Mouse (Mus musculus) limb, embryonic 14.5 days (tissue): Measurements from ENCODE around the gene Arhgap24. TPM values are rescaled to one million over a fixed set of nuclear protein-coding genes. Genes with fewer than 3 reads are reported as not detected.

ENCODE experiments used
- ATAC-seq: fragments of 200-750 bp; cut with Nextera tagmentation; 2 replicates; pipeline ENCODE4 v1.8.0; 2017; ENCODE audit warnings: low read depth, moderate number of reproducible peaks, moderate TSS enrichment; ENCODE audit not compliant: low FRiP score
- DNase-seq: peaks from one replicate; pipeline ENCODE4 v3.0.0-alpha.2; 2015; ENCODE audit warnings: low spot score
- H3K27ac ChIP-seq: fragments of 300-500 bp; sonication (generic); replicated peaks from 2 replicates; pipeline ENCODE4 v1.5.1; 2014; ENCODE audit warnings: low read depth, mild to moderate bottlenecking, low read length, moderate library complexity, mixed read lengths
- H3K27me3 ChIP-seq: fragments of 300-500 bp; sonication (generic); 2 replicates; pipeline ENCODE4 v1.6.1; 2014; ENCODE audit warnings: low read length, mixed read lengths; ENCODE audit not compliant: control insufficient read depth, insufficient read depth
- H3K36me3 ChIP-seq: fragments of 300-500 bp; sonication (generic); 2 replicates; pipeline ENCODE4 v1.6.1; 2014; ENCODE audit warnings: mild to moderate bottlenecking, low read length, moderate library complexity, mixed read lengths; ENCODE audit not compliant: control insufficient read depth, insufficient read depth
- H3K4me1 ChIP-seq: fragments of 300-500 bp; sonication (generic); 2 replicates; pipeline ENCODE4 v1.6.1; 2014; ENCODE audit warnings: antibody characterized with exemption, low read length, mixed read lengths; ENCODE audit not compliant: control insufficient read depth, insufficient read depth
- H3K4me2 ChIP-seq: fragments of 300-500 bp; sonication (generic); replicated peaks from 2 replicates; pipeline ENCODE4 v1.6.1; 2014; ENCODE audit warnings: low read depth, mild to moderate bottlenecking, low read length, moderate library complexity; ENCODE audit not compliant: severe bottlenecking
- H3K4me3 ChIP-seq: fragments of 300-500 bp; sonication (generic); replicated peaks from 2 replicates; pipeline ENCODE4 v1.5.1; 2014; ENCODE audit warnings: low read length
- H3K9ac ChIP-seq: fragments of 300-500 bp; sonication (generic); 2 replicates; pipeline ENCODE4 v1.6.1; 2014; ENCODE audit warnings: mild to moderate bottlenecking, low read depth, low read length, moderate library complexity; ENCODE audit not compliant: severe bottlenecking
- H3K9me3 ChIP-seq: fragments of 300-500 bp; sonication (generic); 2 replicates; pipeline ENCODE4 v1.6.1; 2016; ENCODE audit warnings: low read length; ENCODE audit not compliant: control insufficient read depth
- POLR2A ChIP-seq: fragments of 200-500 bp; IDR thresholded peaks from 2 replicates; pipeline ENCODE4 v1.8.0; 2012; ENCODE audit warnings: inconsistent platforms, mild to moderate bottlenecking, moderate library complexity, borderline replicate concordance; ENCODE audit not compliant: insufficient read depth, insufficient read length; ENCODE audit errors: extremely low read depth
- WGBS: fragments of 180-500 bp; shearing (Covaris S2); extraction: QIAGEN DNeasy Blood & Tissue Kit; methylation state at CpG from one replicate; pipeline ENCODE4 v1.1.7; 2014; 5-methylcytosine and 5-hydroxymethylcytosine counted together
- polyA plus RNA-seq, 2 experiments: library from polyadenylated mRNA; depleted of rRNA in 1 of 2; stranded (reverse) in 1 of 2; unstranded in 1 of 2; fragments of >200 nt; fragmentation: Nextera tagmentation in 1 of 2; extraction: Ambion mirVana in 1 of 2; gene quantifications; 2 replicates each; pipeline versions ENCODE4 v1.2.1 to v1.2.3; 2012 to 2014

Gene Arhgap24
- polyA plus RNA-seq, 2 experiments, result 20.2 to 25.8 TPM

DNA sequence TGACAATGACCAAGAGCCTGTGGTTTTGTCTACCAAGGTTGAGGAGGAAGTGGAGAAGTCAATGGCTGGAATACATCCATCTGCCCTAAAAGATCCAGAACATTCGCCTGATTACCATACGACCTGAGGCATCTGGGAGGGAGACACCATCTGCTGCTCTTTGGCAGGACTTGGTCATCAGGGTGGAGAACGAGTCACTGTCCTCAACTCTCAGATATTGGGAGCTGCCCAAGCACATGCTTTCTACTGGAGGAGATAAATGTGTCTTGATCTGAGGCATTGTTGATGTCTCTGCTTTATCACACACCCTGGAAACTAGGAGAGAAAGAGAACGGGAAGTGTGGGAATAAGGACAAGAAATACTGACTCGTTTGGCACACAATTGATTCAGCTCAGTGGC is 206.5 kb downstream of the Arhgap24 start:
- no peak for ATAC-seq
- 81% methylated on average over 5 of the region's 5 CpGs for WGBS
- no peak overlapping the region for H3K27ac ChIP-seq
- H3K27me3 ChIP-seq, result no peaks in the 10 kb centered on the region
- no peaks in the 10 kb centered on the region for H3K4me1 ChIP-seq
- no peak overlapping the region for H3K4me3 ChIP-seq
- no peak for DNase-seq
- no peak for TF ChIP-seq POLR2A
- no peaks in the 10 kb centered on the region for H3K36me3 ChIP-seq
- no peak overlapping the region for H3K9ac ChIP-seq
- H3K9me3 ChIP-seq, result no peaks in the 10 kb centered on the region
- H3K4me2 ChIP-seq, result no peak overlapping the region

DNA sequence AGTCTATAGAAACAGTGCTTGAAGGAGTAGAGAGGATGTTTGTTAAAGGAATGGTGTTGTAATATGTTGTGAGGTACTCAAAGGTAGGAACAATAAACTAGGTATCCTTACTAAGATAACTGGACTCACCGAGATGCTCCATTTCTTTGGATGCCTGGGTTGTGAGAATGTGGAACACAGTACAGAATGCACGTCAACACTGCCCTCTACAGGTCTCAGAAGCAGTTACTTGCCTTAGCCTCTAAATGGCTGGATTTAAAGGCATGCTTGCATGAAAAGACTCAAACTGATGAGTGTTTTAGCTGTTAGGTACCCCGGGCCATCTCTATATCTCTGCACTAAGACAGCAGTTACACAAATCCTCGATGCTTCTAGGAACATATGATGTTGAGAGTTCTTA is 211.3 kb downstream of the Arhgap24 start:
- Histone ChIP-seq H3K36me3 (no peaks in the 10 kb centered on the region), H3K4me1 (no peaks in the 10 kb centered on the region), H3K27me3 (no peaks in the 10 kb centered on the region), H3K9me3 (no peaks in the 10 kb centered on the region), H3K9ac (no peak overlapping the region), H3K4me3 (no peak overlapping the region), H3K27ac (no peak overlapping the region), H3K4me2 (no peak overlapping the region)
- TF ChIP-seq POLR2A, result no peak
- ATAC-seq (peak; percentile 67; the same call in 1 of the 2 replicates), DNase-seq (peak; percentile 79)
- 22% methylated on average over 4 of the region's 4 CpGs for WGBS

DNA sequence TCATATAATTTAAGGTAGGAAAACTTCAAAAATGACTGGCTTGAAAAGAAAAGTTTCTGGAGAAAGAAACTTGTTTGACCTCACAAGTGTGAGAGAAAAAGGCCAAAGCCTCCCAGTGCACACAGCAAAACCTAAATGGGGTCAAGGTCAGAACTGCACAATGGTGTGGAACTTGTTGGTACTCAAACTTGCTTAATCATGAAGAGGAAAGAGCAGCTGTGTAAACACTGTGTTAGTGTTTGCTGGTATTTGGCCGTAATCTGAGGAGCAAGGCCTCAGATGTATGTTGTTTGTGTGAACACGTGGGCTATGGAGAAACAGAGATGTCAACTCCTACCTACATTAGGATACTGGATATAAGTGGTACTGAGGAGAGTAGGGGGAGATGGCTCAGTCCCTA is 212.0 kb downstream of the Arhgap24 start:
- Histone ChIP-seq H3K27ac (no peak overlapping the region), H3K27me3 (no peaks in the 10 kb centered on the region), H3K9me3 (no peaks in the 10 kb centered on the region), H3K4me1 (no peaks in the 10 kb centered on the region), H3K36me3 (no peaks in the 10 kb centered on the region), H3K4me3 (no peak overlapping the region), H3K4me2 (no peak overlapping the region), H3K9ac (no peak overlapping the region)
- ATAC-seq (no peak), DNase-seq (no peak)
- no peak for TF ChIP-seq POLR2A
- WGBS, result 75% methylated on average over 2 of the region's 2 CpGs

DNA sequence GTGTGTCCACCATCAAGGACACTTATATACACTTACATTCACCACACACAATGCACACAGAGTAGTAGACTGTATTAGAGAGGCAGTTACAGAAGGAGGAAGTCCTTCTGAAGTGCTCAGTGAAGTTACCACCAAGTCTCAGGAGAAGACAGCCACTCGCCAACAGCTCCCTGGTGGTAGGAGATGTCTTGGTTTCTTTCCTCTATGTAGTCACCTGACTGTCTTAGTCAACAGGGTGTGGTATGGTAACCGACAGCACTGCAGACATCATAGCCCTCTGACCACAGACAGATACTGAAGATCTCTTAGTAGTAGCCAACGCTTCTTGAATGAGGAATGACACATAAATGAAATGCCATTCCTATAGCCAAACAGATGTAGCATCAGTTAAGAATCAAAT is 212.7 kb downstream of the Arhgap24 start:
- 87% methylated on average over 3 of the region's 3 CpGs for WGBS
- TF ChIP-seq POLR2A, result no peak
- Histone ChIP-seq H3K9ac (no peak overlapping the region), H3K4me1 (no peaks in the 10 kb centered on the region), H3K4me3 (no peak overlapping the region), H3K36me3 (no peaks in the 10 kb centered on the region), H3K27ac (no peak overlapping the region), H3K4me2 (no peak overlapping the region), H3K27me3 (no peaks in the 10 kb centered on the region), H3K9me3 (no peaks in the 10 kb centered on the region)
- ATAC-seq (no peak), DNase-seq (no peak)

DNA sequence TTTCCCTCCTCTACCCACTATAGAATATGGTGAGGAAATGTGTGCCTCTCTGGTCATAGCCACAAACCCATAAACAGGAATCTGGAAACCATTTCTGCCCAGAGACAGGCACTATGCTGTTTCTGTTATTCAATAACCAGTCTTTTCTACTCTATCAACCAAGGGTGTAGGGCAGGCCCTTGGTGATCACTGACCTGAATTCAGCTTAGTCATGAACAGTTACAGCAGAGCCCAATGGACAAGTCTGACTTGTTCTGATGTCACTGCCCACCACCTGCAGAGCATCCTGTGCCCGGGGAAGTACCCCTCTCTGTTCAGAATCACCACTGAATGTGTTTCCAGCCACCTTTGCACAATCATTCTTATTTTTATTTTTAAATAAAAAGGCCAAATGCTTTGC is 216.6 kb downstream of the Arhgap24 start:
- no peak for TF ChIP-seq POLR2A
- ATAC-seq (no peak), DNase-seq (no peak)
- H3K27me3 ChIP-seq, result no peaks in the 10 kb centered on the region
- H3K27ac ChIP-seq, result no peak overlapping the region
- H3K36me3 ChIP-seq, result no peaks in the 10 kb centered on the region
- no peak overlapping the region for H3K4me3 ChIP-seq
- H3K4me1 ChIP-seq, result no peaks in the 10 kb centered on the region
- no peaks in the 10 kb centered on the region for H3K9me3 ChIP-seq
- no peak overlapping the region for H3K4me2 ChIP-seq
- no peak overlapping the region for H3K9ac ChIP-seq
- 71% methylated on average over 1 of the region's 1 CpGs for WGBS

DNA sequence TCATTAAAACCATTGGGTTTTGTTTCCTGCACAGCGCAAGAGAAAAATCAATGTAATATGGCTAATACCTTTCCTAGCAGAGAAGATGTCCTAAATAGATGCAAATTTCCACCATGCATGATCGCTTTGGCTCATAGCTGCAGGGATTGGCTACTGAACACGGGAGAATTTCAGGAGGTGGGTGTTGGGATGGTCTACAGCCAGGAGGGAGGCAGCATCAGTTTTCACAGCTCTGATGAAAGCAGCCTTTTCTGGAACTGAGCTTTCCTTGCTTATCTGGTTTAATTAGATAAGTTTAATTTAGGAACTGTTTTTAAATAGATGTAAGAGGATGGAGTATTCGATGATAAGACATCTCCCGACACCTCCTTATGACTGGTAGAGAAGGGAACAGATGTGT is 217.2 kb downstream of the Arhgap24 start:
- no peak for ATAC-seq
- Histone ChIP-seq H3K27ac (no peak overlapping the region), H3K9me3 (no peaks in the 10 kb centered on the region), H3K4me1 (no peaks in the 10 kb centered on the region), H3K27me3 (no peaks in the 10 kb centered on the region), H3K4me2 (no peak overlapping the region), H3K4me3 (no peak overlapping the region), H3K9ac (no peak overlapping the region), H3K36me3 (no peaks in the 10 kb centered on the region)
- no peak for TF ChIP-seq POLR2A
- no peak for DNase-seq
- WGBS, result 86% methylated on average over 5 of the region's 5 CpGs
